Mouse (Mus musculus): ENCODE measurements around the gene Fbxo34. TPM values are rescaled to one million over a fixed set of nuclear protein-coding genes. Genes with fewer than 3 reads are reported as not detected.
"Not testable (repeated sequence)": the region's sequence is repeated elsewhere in the genome, so short reads cannot be mapped to it uniquely, and the experiment has no call there.

The Fbxo34 gene
- total RNA-seq, 2 experiments from 2014 or later: 12.2 to 13.6 TPM

DNA sequence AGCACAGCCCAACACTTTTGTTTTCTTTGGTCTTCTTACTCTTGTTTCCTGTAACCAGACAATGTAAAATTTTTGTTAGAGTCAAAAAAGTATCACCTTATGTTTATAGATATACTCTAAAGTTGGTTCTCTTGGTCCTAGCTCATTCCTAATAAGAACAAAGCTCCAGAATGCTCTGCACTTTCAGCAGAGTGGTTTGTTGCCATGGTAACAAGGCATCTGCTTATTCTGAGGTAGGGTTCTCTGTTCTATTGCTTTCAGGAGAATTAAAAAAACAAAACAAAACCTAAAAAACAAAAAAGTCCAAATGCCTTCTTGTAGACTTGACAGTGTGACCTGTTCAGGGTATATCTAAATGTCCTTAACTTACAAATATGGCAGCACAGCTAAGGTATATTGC lies 57.8 kb downstream of the Fbxo34 start:
- intact Hi-C loops (cut with DNase I): no loop called here
- no peak for DNase-seq (ENCODE audit: low spot score)

DNA sequence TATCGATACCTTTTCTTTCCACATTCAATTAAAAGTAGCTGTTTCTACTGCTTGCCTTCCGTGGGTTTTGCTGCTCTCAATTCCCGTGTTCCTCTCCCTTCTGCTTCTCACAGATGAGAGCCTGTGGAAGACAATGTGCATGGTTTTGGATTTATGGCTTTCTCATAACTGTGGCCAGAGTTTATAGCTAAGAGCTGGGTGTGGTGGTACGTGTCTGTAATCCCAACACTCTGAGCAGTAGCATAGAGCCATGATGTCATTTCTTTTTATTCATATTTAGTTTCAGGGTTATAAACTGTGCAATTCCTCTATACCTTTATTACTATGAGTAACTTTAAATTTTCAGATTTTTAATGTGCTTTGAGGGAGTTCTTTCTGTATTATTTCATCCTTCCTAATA lies 60.0 kb downstream of the Fbxo34 start:
- intact Hi-C loops (cut with DNase I): no loop called here
- DNase-seq (ENCODE audit: low spot score): no peak

DNA sequence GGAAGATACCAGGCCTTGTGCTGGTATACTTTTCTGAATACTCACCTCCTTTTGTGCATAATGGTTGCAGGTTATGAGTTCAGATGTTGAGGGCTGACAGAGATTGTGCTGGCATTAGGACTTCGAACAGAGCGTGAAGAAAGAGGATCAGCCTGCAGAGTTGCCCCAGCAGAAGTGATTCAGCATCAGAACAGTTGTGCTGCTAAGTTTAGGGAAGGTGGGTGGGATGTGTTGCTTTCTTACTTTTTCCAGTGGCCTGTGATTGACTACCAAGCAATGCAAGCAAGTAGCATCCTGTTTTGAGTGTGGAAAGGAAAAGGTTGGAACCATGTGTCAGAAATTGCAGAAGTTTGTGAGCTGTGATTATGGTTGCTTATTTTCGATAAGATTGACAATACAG lies 63.4 kb downstream of the Fbxo34 start:
- intact Hi-C loops (cut with DNase I): no loop called here
- no peak for DNase-seq (ENCODE audit: low spot score)

DNA sequence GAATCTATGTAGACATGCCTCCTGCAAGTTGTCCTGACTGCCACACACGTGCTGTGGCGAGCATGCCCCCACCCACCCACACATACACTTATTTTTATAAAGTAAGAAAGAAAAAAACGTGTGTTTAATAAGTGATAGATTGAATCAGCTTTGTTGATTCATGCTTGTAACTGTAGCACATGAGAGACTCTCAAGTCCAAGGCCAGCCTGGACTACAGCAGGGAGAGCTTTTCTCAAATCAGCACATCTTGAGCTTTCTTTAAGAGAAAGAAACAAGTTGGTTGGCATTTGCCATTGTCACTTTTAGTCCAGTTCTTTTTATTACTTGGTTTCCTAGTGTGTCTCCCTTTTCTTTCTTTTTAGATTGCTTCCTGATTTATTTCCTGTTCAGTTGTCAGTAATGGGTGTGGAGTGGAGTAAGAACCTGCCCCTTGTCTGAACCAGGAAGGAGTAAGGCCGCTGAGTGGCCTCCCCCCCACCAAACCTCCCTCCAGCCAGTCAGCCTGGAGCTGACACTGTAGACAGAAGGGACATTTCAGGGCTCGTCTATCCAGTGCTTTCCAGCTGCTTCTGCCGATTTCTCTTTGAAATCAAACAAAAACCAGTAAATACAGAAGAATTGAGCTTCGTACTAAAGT lies 64.7 kb downstream of the Fbxo34 start:
- peak; percentile 26 for DNase-seq (ENCODE audit: low spot score)
- intact Hi-C loops (cut with DNase I): no loop called here

DNA sequence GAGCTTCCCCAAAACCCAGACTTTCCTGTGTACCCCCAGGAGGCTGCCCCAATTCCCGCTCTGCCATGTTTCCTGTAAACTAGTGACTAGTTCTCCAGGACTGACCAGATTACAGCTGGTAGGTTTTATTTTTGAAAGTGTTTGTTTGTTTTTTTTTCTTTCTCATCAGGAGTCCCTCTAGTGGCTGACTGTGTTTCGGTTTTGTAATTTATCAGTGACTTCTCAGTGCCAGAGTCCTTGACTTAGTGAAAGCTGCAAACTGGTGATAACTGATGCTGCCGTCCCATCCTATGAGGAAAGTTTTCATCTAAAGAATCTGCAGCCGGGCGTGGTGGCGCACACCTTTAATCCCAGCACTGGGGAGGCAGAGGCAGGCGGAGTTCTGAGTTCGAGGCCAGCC lies 65.4 kb downstream of the Fbxo34 start:
- no peak for DNase-seq (ENCODE audit: low spot score)
- intact Hi-C loops (cut with DNase I): no loop called here

DNA sequence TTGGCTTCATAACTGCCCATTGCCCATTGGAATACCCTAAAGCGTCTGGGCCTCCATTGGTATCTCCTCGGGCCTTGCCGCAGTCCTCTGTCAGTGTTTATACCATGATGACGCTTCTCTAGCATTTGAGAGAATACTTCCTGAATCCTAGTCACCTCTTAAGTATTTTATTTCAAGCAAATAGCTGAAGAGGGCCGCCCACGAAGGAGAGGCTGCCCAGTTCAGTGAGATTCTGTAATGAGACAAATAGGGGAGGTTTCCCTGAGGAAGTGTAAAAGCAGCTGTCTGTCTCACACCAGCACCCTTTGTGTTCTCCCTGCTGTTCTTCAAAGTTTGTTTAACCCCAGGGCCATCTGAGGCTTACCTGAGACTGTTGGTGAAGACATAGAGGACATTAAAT lies 66.5 kb downstream of the Fbxo34 start:
- no peak for DNase-seq (ENCODE audit: low spot score)
- intact Hi-C loops (cut with DNase I): no loop called here

DNA sequence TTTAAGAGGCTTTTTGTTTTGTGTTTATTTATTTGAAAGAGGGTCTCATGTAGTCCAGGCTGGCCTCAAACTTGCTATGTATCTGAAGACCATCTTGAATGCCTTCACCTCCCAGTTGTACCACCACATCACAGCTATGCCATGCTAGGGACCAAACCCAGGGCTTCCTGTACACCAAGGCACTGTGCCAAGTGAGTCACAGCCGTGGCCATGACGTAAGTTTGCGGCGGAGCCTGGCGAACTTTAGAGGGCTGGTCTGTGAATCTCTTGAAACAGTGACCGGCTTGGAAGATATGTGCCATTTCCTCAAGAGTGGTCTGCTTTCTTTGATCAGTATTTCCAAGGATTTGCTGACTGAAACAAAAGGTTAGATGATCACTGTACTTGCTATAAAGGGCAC lies 68.4 kb downstream of the Fbxo34 start:
- peak; percentile 30 for DNase-seq (ENCODE audit: low spot score)
- intact Hi-C loops (cut with DNase I): no loop called here

DNA sequence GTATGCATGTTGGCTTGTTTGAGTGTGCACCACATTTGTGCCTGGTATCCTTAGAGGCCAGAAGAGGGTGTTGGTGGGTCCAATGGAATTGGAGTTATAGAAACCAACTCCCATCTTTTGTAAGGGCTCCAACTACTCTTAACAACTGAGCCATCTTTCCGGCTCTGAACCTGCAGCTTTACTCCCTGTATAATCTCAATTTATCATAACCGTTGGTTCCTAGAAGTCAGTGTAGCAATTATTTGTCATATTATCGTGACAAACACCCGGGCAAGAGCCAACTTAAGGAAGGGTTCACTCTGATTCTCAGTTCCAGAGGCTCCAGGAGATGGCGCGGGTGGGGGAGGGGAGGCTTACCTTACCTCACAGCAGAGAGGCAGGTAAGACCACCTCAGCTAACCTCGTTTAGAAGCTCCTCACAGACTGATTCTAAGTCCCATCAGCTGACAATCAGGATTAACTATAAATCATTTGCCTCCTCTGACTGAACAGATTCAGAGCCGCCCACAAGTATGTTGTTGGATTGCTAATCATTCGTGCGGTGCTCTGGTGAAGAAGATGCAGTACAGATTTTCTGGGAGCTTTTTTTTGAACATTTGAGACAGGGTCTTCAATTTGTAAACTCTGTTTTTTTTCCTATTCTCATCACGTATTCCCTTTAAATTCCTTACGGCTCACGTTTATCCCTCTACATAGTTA lies 70.7 kb downstream of the Fbxo34 start:
- intact Hi-C loops (cut with DNase I): no loop called here
- no peak for DNase-seq (ENCODE audit: low spot score)

DNA sequence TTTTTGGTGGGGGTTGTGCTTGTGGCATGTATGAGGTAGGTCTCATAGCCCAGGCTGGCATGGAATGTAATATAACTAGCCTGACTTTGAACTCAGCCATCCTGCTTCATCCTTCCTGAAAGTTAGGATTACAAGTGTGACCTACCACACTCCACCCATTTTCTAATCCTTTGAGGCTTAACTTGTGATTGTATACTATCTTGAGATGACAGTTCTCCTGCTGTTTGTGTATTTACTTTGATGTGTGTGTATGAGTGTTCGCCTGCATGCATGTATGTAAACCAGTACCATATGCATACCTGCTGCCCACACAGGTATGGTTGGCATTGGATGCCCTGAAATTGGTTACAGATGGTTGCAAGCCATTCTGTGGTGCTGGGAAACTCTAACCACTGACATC lies 71.4 kb downstream of the Fbxo34 start:
- intact Hi-C loops (cut with DNase I): no loop called here

DNA sequence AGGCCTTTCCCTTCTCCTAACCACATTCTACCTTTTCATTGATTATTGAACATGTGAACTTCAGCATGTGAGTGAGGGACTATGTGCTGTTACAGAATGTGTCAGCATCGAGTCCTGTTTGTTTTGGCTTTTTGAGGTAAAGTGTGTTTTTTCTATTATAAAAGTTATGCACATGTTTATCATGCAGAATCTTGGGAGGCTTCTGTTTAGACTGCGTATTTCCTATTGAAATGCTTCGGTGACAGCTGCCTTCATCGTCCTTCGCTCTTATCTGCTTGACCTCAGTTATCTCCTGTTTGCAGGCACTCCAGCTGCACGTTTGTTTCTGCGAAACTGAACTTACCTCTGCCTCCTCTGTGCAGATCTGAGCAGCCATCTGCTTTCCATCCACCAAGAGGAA lies 72.1 kb downstream of the Fbxo34 start:
- DNase-seq (ENCODE audit: low spot score): no peak
- intact Hi-C loops (cut with DNase I): no loop called here

More for the DNA sequence above, 71.4 kb downstream of the Fbxo34 start:
- no peak for DNase-seq (ENCODE audit: low spot score)

DNA sequence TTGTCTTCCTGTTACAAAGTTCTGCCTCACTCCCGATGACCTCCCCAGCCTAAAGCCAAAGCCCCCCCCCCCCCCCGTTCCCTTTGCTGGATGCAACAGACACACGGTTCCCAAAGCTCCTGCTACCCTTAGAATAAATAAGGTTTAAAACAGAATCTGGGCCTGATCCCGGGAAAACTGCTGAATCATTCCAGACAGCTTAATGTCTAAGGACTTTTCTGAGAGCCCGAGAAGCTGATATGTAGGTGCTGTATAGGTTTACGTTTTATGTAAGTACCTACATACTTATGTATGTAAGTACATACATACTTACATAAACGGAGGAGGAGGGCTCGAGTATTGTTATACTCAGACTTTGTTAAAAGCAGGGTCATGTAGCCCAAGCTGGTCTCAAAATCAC lies 75.2 kb downstream of the Fbxo34 start:
- intact Hi-C loops (cut with DNase I): no loop called here

DNA sequence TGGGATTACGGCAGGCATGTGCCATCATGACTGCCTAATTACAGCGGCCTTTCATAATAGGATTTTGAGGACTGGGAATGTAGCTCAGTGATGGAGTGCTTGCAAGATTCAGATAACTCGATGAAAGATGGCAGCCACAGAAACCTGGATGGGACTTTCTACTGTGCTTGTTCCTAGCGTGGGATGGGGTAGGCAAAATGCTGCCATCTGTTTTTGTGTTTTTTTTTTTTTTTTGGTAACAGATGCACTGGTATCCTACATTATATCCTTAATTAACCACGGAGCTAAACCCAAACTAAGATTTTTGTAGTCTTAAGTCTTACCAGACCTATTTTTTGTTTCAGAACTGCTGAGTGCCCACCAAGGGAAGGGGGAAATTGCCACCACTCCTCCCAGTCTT lies 75.6 kb downstream of the Fbxo34 start:
- no peak for DNase-seq (ENCODE audit: low spot score)
- intact Hi-C loops (cut with DNase I): no loop called here

More for the DNA sequence above, 75.2 kb downstream of the Fbxo34 start:
- no peak for DNase-seq (ENCODE audit: low spot score)

DNA sequence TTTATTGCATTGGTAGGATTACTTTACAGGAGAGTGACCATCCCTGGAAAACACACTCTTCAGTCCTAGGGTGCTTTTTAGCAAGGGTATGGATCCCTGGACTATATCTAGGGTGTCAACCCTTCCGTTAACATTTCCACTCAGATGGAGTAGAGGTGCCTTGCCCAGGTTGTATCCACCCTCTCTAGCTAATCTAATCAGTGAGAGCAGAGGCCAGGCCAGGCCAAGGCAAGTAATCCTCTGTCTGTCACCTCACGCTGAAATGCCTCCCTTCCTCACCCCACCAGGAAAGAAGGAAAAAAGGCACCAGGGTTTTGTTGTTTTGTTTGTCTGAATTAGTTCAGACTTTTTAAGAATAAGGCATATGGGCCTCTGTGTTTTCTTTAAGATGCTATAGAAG lies 77.6 kb downstream of the Fbxo34 start:
- intact Hi-C loops (cut with DNase I): loop anchor here (2.0 kb wide), 1 partner anchor 55 kb away; no protein-coding TSS in a partner anchor
- no peak for DNase-seq (ENCODE audit: low spot score)

DNA sequence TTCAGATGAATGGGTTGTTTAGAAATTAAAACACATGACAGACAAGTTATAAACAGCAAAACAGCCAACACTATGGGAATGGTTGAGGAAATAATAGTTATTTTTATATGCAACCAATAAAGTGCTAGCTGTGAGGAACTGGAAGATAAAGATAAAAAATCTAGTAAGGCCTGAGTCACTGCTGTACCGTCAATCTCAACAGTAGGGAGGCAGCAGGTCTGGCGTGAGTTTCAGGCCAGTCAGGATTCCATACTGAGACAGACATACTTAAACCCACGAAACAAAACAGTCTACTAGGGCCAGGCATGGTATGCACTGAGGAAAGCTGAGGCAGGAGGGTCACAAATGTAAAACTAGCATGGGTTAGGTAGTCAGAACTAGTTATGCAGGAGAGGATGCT lies 78.1 kb downstream of the Fbxo34 start:
- no peak for DNase-seq (ENCODE audit: low spot score)
- intact Hi-C loops (cut with DNase I): loop anchor here (2.0 kb wide), 1 partner anchor 55 kb away; no protein-coding TSS in a partner anchor

DNA sequence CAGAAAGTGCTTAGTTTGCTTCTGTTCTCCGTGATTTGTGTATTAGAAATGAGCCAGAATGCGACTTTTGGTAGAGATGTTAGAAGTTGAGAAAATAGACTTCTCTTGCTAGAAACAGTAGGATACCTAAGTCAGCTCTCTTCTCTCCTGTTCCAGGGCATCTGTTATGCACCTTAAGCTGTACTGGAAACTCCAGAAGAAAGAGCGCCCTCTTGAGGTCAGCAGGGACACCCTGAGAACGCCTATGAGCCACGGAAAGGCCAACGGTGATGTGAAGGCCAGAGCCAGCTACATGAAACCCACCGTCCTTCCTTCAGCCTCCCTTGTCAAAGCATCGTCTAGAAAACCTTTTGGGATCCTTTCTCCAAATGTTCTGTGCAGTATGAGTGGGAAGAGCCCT lies 78.8 kb downstream of the Fbxo34 start:
- intact Hi-C loops (cut with DNase I): loop anchor here (2.0 kb wide), 1 partner anchor 56 kb away; no protein-coding TSS in a partner anchor
- DNase-seq (ENCODE audit: low spot score): peak; percentile 20

DNA sequence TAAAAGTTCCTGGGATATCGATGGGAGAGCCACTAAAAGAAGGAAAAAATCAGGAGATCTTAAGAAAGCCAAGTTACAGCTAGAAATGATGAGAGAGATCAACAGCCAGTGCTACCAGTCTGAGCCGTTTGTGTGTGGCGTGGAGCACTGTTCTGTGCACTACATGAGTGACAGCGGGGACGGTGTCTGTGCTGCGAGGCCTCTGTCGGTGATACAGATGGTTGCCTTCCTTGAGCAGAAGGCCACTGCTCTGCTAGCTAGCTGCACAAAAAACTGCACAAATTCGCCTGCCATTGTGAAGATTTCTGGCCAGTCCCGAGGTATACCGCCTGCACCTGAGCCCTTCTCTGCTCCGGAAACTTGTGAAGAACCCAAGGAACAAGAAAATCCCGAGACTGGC lies 79.4 kb downstream of the Fbxo34 start:
- not testable (repeated sequence) for DNase-seq (ENCODE audit: low spot score)
- intact Hi-C loops (cut with DNase I): loop anchor here (2.0 kb wide), 1 partner anchor 57 kb away; no protein-coding TSS in a partner anchor

DNA sequence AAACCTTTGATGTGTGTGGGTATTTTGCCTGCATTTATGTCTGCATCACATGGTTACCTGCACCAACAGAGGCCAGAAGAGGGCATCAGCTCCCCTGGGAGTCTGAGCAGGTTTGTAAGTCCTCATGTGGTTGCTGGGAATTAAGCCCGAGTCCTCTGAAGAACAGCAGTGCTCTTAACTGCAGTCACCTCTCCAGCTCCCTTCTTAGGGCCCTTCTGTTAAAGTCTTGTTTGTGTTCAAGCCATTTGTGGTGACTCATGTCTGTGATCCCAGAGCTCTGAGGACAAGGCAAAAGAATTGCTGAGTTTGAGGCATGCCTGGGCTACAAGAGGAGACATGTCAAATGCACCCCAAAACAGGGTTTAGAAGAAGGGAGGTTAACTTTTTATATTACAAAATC lies 82.3 kb downstream of the Fbxo34 start:
- intact Hi-C loops (cut with DNase I): loop anchor here (5.0 kb wide), 1 partner anchor 115 kb away; the partner anchor contains the start of gene Dlgap5
- DNase-seq (ENCODE audit: low spot score): no peak

DNA sequence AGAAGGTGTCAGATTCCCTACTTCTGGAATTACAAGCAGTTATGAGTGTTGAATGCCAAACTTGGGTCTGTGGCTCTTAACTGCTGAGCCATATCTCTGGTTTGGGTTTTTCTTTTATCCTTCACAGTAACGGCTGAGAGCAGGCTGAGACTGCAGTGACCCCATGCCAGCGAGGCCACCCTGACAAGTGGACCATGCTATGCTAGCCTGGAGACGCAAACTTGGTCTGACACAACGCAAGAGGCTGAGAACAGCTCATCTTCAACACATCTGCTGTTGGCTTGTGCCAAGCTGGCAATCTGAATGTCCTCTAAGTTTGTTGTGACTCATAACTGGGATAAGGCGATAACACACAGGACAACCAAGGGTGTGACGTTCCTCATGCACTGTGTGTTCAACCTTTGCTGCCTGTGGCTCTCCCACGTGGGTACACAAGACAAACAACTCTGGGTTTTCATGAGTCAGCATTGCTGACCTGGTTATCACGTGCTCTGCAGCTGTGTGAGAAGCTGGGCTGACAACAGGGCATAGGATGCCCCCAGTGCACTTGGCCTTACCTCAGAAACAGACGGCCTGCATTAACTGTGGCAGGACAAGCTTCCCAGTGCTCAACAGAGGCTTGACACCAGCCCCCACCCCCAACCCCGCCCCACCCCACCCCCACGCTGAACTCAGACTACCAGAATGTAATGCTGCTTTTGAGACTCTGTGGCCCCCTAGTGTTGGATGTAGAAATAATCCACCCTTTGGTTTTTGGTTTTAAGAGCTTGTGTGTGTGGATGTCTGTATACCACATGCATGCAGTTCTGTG lies 83.3 kb downstream of the Fbxo34 start:
- intact Hi-C loops (cut with DNase I): loop anchor here (5.0 kb wide), 1 partner anchor 116 kb away; the partner anchor contains the start of gene Dlgap5
- peak; percentile 17 for DNase-seq (ENCODE audit: low spot score)

DNA sequence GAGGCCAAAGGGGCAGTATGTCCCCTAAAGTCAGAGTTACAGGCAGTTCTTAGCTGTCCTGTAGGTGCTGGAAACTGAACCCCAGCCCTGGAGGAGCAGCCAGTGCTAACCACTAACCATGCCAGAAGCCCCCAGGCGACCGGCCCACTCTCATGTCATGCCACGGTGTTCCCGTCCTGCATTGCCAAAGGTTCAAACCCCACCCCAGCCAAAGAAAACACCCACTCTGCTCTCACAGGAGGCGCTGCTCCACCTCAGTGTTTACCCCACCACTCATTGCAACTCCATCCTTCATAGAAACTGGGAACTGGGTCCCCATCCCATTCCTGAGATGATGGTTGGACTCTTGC lies 83.9 kb downstream of the Fbxo34 start:
- DNase-seq (ENCODE audit: low spot score): no peak
- intact Hi-C loops (cut with DNase I): loop anchor here (5.0 kb wide), 1 partner anchor 117 kb away; the partner anchor contains the start of gene Dlgap5

DNA sequence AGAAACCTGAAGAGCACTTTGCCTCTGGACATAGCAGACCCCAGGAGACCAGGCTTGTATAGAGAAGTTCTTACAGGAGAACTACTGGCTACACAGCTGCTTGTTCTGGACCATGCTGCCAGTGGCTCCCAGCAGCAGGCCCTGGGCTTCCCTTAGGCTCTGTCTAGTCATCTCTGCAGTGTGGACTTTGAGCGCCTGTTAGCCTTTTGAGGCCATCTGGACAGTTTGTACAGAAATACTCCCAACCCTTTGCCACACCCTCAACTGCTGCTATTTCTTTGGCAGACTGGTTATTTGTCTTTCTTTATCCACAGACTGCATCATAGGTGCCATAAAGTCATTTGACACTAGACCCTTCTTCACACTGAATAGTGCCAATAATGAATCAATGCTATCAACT lies 84.9 kb downstream of the Fbxo34 start:
- no peak for DNase-seq (ENCODE audit: low spot score)
- intact Hi-C loops (cut with DNase I): no loop called here
